ENCODE assay signal across 15 mouse cellular contexts in the genomic region with DNA sequence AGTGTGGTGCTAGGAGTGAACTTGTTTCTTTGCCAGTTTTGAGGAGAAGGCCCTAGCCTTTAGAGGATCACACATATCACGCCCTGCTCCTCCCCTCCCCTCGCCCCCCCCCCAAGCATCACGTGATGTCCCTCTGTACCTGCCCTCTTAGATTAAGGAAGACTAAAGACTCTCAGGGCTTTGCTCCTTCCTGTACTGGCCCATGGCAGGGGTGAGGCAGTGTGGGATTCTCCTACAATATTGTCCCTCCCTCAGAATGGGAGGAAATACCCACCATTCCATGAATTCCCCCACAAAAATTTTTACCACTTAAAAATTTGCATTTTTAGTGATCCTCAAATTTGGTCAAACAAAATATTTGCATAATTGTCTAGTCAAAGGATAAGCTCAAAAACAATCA.
"Had no signal": no experiment of that assay in that cellular context is flagged by ENCODE, and none has a peak within 500 bp of the region (broad histone marks: within the 10 kb centered on the region; RNA-seq: fewer than 3 reads in every experiment).

No protein-coding gene starts in this region.

- H3K36me3 ChIP-seq: liver, embryonic 12.5 days; neural tube, embryonic 12.5 days; stomach, embryonic 15.5 days had no signal

- H3K4me2 ChIP-seq: liver, embryonic 12.5 days; lung, embryonic 14.5 days; neural tube, embryonic 12.5 days; stomach, embryonic 15.5 days had no signal

- DNase-seq: lung, adult 18-20 months; lung, embryonic 14.5 days; lung, postnatal 10 days; right cerebral cortex, postnatal 14 days; thymus, adult 2 months; thymus, postnatal 25 days; thymus, postnatal 4 days had no signal

- H3K4me3 ChIP-seq: liver, embryonic 12.5 days; megakaryocyte, embryonic 14.5 days; neural tube, embryonic 12.5 days; stomach, embryonic 15.5 days had no signal

- H3K4me1 ChIP-seq: liver, embryonic 12.5 days; megakaryocyte, embryonic 14.5 days; neural tube, embryonic 12.5 days; stomach, embryonic 15.5 days had no signal

- H3K9ac ChIP-seq: liver, embryonic 12.5 days; liver, embryonic 14.5 days; lung, embryonic 14.5 days; neural tube, embryonic 12.5 days; stomach, embryonic 15.5 days had no signal

- H3K27ac ChIP-seq: liver, embryonic 12.5 days; liver, embryonic 14.5 days; macrophage; neural tube, embryonic 12.5 days; stomach, embryonic 15.5 days; stomach, postnatal 0 days had no signal

- ATAC-seq: liver, embryonic 12.5 days; midbrain, embryonic 16.5 days had no signal

- H3K27me3 ChIP-seq: liver, embryonic 12.5 days; megakaryocyte, embryonic 14.5 days; neural tube, embryonic 12.5 days; stomach, embryonic 15.5 days had no signal

- H3K9me3 ChIP-seq: liver, embryonic 12.5 days; megakaryocyte, embryonic 14.5 days; neural tube, embryonic 12.5 days; stomach, embryonic 15.5 days had no signal
